Comparison of ENCODE assay signal across 14 mouse cellular contexts in the genomic region with DNA sequence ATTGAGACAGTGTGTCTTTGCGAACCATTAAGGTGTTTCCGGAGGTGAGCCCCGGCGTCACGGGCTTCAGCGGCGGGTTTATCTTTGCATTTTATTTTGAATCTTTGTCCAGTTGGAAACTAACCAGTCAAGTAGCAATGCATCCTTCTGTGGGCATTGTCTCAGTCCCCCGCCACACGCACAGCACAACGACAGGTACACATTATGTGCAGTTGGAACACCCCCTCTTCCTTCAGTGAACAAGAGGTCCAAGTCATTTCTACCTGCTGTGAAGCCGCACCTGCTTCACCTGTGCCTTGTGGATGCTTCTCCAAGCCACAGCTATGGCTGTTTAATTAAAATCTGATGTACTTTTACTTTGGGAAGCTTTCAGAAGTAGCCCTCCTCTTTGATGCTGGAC. TPM values are rescaled to one million over a fixed set of nuclear protein-coding genes. Genes with fewer than 3 reads are reported as not detected.
DNase-seq lines count a peak whose midpoint lies in the region; ATAC-seq lines count a peak whose summit lies in the region.
"Had no signal": no experiment of that assay in that cellular context is flagged by ENCODE, and none has a peak within 500 bp of the region (broad histone marks: within the 10 kb centered on the region; RNA-seq: fewer than 3 reads in every experiment).

No protein-coding gene starts in this region.

- no peak overlapping the region for H3K27ac ChIP-seq in hindbrain, embryonic 14.5 days
- H3K27ac ChIP-seq: forebrain, embryonic 10.5 days; gastrocnemius, adult 2 months; heart, embryonic 10.5 days; hindbrain, embryonic 12.5 days; hindbrain, postnatal 0 days had no signal

- H3K4me3 ChIP-seq in hindbrain, embryonic 14.5 days (replicated peaks; ENCODE audit: low read length), result no peak overlapping the region

- peaks cover 22% of the 10 kb centered on the region for H3K27me3 ChIP-seq in hindbrain, embryonic 14.5 days (ENCODE audit: control insufficient read depth, insufficient read depth, low read length)

- H3K9ac ChIP-seq in hindbrain, embryonic 14.5 days, result no peak overlapping the region

- no peak overlapping the region for H3K4me2 ChIP-seq in hindbrain, embryonic 14.5 days (replicated peaks)

- H3K9me3 ChIP-seq in hindbrain, embryonic 14.5 days (ENCODE audit: control insufficient read depth, low read length), result no peaks in the 10 kb centered on the region
- H3K9me3 ChIP-seq: embryonic facial prominence, embryonic 10.5 days; forebrain, embryonic 10.5 days; heart, embryonic 10.5 days; hindbrain, embryonic 12.5 days had no signal

- H3K36me3 ChIP-seq in hindbrain, embryonic 14.5 days (replicated peaks; ENCODE audit: control insufficient read depth, insufficient read depth), result no peaks in the 10 kb centered on the region
- H3K36me3 ChIP-seq: embryonic facial prominence, embryonic 10.5 days; forebrain, embryonic 10.5 days; heart, embryonic 10.5 days; hindbrain, embryonic 12.5 days had no signal

- ATAC-seq in hindbrain, embryonic 14.5 days (ENCODE audit: low FRiP score), result no peak
- ATAC-seq: activated CD4-positive, CD25-positive, alpha-beta regulatory T cell, adult 4 months had no signal

- DNase-seq in R1 (ENCODE audit: low read depth, low spot score), result peak; percentile 6
- DNase-seq in cerebellum, adult 11-12 months, result peak; percentile 81
- DNase-seq in cerebellum, adult 9-10 months, result peak; percentile 85
- DNase-seq in cerebellum, postnatal 25 days, result peak; percentile 70 to 74
- DNase-seq in spleen, postnatal 36 days (ENCODE audit: low spot score in 2 of 2), result no peak
- no peak for DNase-seq in spleen, adult 12 weeks (ENCODE audit: low spot score)
- no peak for DNase-seq in hindbrain, embryonic 14.5 days (ENCODE audit: low spot score)

- 90% methylated on average over 11 of the region's 11 CpGs for WGBS in hindbrain, embryonic 14.5 days

- H3K4me1 ChIP-seq in hindbrain, embryonic 14.5 days (replicated peaks; ENCODE audit: control insufficient read depth, insufficient read depth, low read length), result no peaks in the 10 kb centered on the region; the same call in 1 of the 2 replicates

RNA-seq across cellular contexts. Expression of gene Kcnh1, which starts 0.8 kb away (rescaled TPM):
- polyA plus RNA-seq in hindbrain, embryonic 14.5 days (2014; fragmentation: Nextera tagmentation; extraction: Ambion mirVana), result 2.8 and 3.7 TPM in 2 replicates

RNA-seq across cellular contexts. Expression of gene Rcor3, which starts 51.9 kb away (rescaled TPM):
- 36.9 and 40.2 TPM in 2 replicates for polyA plus RNA-seq in hindbrain, embryonic 14.5 days (2014; fragmentation: Nextera tagmentation; extraction: Ambion mirVana)

Comparison
In these comparisons a context has a peak if more than half of its experiments do, and no peak if none do; other contexts are left out.
1. DNase-seq: peak in R1 (single experiment), cerebellum, adult 11-12 months (single experiment), cerebellum, adult 9-10 months (single experiment) and cerebellum, postnatal 25 days (2 of 2); none in spleen, postnatal 36 days (0 of 2), spleen, adult 12 weeks (single experiment) and hindbrain, embryonic 14.5 days (single experiment).